Mouse (Mus musculus) left cerebral cortex, postnatal 4 days (tissue): ENCODE results near the gene Ccdc33. TPM values are rescaled to one million over a fixed set of nuclear protein-coding genes. Genes with fewer than 3 reads are reported as not detected.

Source experiments
- DNase-seq: peaks from one replicate; pipeline ENCODE4 v3.0.0-alpha.2; 2022
- intact Hi-C: fragments of 180-260 bp; cut with DNase I; formaldehyde crosslinking; loops from one replicate; pipeline ENCODE4 v1.15.1; 2025
- total RNA-seq, 2 experiments: library from RNA; stranded (reverse); gene quantifications; 2 replicates each; pipeline ENCODE4 v1.2.3; 2021

Ccdc33 gene
- total RNA-seq, 2 experiments from 2014 or later: 0.62 to 0.66 TPM

GRCm38 (mm10) chr9:58093776-58094175 lies 24.8 kb downstream of the Ccdc33 start:
- intact Hi-C loops: no loop called here
- no peak for DNase-seq

GRCm38 (mm10) chr9:58092581-58093269 lies 25.9 kb downstream of the Ccdc33 start:
- peak; percentile 95 for DNase-seq

GRCm38 (mm10) chr9:58091623-58092425 lies 26.8 kb downstream of the Ccdc33 start:
- intact Hi-C loops: no loop called here
- no peak for DNase-seq

More at GRCm38 (mm10) chr9:58092581-58093269, 25.9 kb downstream of the Ccdc33 start:
- intact Hi-C loops: no loop called here

GRCm38 (mm10) chr9:58087277-58087998 lies 31.2 kb downstream of the Ccdc33 start:
- DNase-seq: peak; percentile 60

GRCm38 (mm10) chr9:58086861-58087260 lies 31.8 kb downstream of the Ccdc33 start:
- intact Hi-C loops: no loop called here
- peak; percentile 57 for DNase-seq

More at GRCm38 (mm10) chr9:58087277-58087998, 31.2 kb downstream of the Ccdc33 start:
- intact Hi-C loops: no loop called here

GRCm38 (mm10) chr9:58086203-58086602 lies 32.4 kb downstream of the Ccdc33 start:
- intact Hi-C loops: no loop called here
- DNase-seq: no peak

- intact Hi-C loops: no loop called here
- peak; percentile 91 for DNase-seq
Observed at GRCm38 (mm10) chr9:58085074-58085473, 33.5 kb downstream of the Ccdc33 start.

- intact Hi-C loops: no loop called here
- DNase-seq: no peak
Observed at GRCm38 (mm10) chr9:58084586-58084985, 34.0 kb downstream of the Ccdc33 start.

- intact Hi-C loops: no loop called here
- no peak for DNase-seq
Observed at GRCm38 (mm10) chr9:58074561-58074960, 44.1 kb downstream of the Ccdc33 start.

- intact Hi-C loops: no loop called here
Observed at GRCm38 (mm10) chr9:58067546-58067945, 51.1 kb downstream of the Ccdc33 start.

GRCm38 (mm10) chr9:58066731-58067095 lies 51.9 kb downstream of the Ccdc33 start:
- intact Hi-C loops: no loop called here
- DNase-seq: peak; percentile 52

More at GRCm38 (mm10) chr9:58067546-58067945, 51.1 kb downstream of the Ccdc33 start:
- peak; percentile 85 for DNase-seq

GRCm38 (mm10) chr9:58065977-58066730 lies 52.5 kb downstream of the Ccdc33 start:
- intact Hi-C loops: no loop called here
- DNase-seq: no peak

- DNase-seq: peak; percentile 48
- intact Hi-C loops: no loop called here
Observed at GRCm38 (mm10) chr9:58065532-58065931, 53.1 kb downstream of the Ccdc33 start.

GRCm38 (mm10) chr9:58063531-58063930 lies 55.1 kb downstream of the Ccdc33 start, which contains the start of gene Stra6:
TSS of gene Stra6 (plus strand) at chr9:58063788.
- DNase-seq: peak; percentile 62
- intact Hi-C loops: no loop called here

- DNase-seq: peak; percentile 65
- intact Hi-C loops: no loop called here
Observed at GRCm38 (mm10) chr9:58060677-58061667, 57.7 kb downstream of the Ccdc33 start.

GRCm38 (mm10) chr9:58059920-58060319 lies 58.7 kb downstream of the Ccdc33 start:
- DNase-seq: no peak
- intact Hi-C loops: no loop called here

GRCm38 (mm10) chr9:58055666-58056065 lies 63.0 kb downstream of the Ccdc33 start:
- DNase-seq: no peak
- intact Hi-C loops: no loop called here

GRCm38 (mm10) chr9:58054032-58054431 lies 64.6 kb downstream of the Ccdc33 start:
- no peak for DNase-seq
- intact Hi-C loops: loop anchor here (5.0 kb wide), 1 partner anchor 148 kb away; the partner anchor contains the start of genes Islr and Islr2

- intact Hi-C loops: loop anchor here (5.0 kb wide), 1 partner anchor 149 kb away; the partner anchor contains the start of genes Islr and Islr2
- DNase-seq: no peak
Observed at GRCm38 (mm10) chr9:58053544-58053943, 65.1 kb downstream of the Ccdc33 start.
